Mouse (Mus musculus) spleen, adult 12 weeks (tissue): ENCODE data around the gene Snx29.
A peak's percentile ranks its signal among the peaks of the same experiment; 100 is the strongest.

Experiments
- DNase-seq: peaks from one replicate; pipeline ENCODE4 v3.0.0; 2022; ENCODE audit warnings: low spot score

The Snx29 gene

DNA sequence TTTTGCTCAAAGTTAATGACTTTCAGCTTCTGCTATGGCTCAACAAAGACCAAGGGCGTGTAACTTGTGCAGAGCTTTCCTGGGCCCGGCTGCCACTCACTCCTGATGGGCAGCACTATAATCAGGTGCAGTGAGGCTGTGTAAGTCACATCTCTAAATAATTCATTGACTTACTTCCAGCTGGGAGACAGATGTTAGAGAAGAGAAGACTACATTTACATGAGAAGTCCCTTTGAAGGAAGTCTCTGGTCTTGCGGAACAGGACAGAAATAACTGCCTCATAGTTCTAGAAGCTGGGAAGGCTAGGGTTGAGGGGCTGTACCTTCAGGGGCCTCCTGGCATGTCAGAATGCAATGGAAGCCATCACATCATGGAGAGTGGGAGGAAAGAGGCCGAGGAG is 127.9 kb downstream of the Snx29 start:
- no peak for DNase-seq

DNA sequence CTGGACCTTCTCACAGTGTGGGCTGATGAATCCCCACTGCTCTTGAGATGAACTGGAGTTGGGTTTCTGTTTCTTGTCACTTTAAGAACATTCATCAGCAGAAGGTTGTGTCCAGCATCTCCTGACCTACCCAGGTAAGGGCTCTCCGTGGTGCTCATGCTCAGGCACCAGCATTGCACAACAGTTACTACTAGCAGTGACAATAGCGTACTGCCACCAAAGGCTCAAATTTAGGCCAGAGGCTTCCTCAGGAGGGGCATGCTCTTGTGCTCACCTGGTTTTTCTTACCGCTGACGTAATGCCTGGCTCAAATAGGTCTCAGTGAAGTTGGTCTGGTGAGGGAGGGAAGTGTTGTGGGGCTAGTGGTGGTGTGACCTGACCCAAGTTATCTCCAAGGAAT is 132.2 kb downstream of the Snx29 start:
- no peak for DNase-seq

DNA sequence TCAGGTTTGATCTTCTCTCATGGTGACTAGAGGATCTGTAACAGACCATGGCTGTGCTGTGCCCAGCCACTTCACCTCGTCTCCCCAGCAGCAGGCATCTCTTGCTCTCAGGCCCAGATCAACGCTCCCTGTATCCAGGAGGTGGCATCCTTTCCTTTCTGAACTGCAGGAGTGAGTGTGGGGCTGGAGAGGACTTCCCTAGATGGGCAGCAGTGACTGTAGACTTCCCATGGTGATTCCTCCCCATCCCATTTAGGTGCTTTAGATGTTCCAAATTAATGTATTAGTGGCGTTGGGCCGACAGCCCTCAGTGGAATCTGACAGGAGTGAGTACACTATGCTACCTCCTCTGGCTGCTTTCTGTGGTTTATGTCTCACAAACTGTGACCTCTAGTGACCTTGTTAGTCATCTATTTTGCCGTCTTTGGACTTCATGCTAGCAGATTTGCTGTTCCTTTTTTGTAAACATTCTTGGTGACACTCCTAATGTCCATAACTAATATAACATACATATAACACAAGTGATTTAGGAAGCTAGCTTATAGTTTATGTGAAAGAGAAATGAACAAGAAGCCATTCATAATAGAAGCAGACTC is 132.9 kb downstream of the Snx29 start:
- no peak for DNase-seq

DNA sequence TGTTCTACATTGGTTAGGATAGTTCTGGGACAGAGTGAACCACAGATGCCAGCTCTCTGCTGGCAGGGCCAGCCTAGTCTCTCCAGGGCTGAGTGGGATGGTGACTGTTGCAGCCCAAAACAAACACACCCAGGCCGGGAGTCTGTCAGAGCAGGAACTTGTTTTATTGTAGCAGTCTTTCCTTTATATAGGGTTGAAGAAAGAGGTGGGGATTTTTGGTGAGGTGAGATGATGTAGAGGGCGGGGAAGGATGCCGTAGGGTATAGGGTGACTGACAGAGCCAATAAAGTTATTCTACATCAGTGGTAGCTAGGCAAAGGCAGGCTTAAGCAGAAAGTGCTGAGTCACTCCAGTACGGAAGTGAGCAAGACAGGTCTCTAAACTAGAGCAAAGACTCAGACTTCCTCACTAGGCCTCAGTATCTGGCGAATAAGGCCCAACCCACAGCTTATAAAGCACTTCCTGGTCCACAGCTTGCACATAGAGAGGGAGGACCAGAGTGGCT is 133.5 kb downstream of the Snx29 start:
- peak; percentile 15 for DNase-seq

DNA sequence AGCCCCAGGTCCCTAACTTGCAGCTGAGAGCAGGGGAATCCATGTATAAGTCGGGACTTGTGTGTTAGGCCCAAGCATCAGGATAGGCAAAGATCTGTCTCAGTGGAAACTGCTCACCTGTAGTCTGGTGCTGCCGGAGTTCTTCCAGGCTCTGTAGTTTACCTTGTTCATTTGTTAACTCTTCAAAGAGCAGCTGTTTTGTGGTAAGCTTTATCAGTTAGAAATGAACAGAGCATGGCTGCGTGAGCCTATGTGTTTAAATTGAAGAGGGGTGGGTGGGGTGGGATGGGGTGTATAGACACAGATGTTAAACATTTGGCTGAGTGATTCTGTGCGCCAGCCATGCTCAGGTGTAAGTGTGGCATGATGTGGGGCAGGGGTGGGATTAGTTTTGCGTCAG is 134.4 kb downstream of the Snx29 start:
- no peak for DNase-seq

DNA sequence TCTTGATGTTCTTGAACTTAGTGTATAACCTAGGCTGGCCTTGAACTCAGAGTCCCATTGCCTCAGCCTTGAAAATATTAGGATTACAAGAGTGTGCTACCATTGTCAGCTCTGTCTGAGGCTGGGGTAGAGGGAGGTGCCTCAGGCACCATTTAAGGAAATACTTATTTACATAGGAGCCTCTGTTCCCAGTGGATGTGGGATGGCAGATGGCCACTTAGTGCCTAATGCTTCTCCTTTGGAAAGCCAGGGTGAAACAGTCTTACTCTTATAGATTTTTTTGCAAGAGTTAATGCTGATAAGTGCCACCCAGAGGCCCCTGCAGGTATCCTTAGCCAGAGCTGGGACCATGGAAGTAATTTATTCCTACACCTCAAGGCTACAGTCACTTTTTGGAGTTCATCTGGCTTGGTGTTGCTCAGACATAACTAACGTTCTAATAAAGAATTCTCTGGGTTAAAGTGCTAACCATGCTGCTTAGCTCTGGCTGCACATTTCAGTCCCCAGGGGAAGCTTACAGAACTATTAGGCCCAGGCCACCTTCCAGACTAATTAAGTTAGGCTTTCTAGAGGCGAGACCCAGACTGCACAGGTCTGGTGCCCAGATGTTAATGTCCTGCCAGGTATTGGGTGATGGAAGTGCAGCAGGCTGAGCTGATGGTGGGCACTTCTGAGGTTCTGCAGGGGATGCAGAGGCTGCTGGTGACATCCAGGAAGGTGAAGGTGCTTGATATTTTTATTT is 135.1 kb downstream of the Snx29 start:
- DNase-seq: no peak

DNA sequence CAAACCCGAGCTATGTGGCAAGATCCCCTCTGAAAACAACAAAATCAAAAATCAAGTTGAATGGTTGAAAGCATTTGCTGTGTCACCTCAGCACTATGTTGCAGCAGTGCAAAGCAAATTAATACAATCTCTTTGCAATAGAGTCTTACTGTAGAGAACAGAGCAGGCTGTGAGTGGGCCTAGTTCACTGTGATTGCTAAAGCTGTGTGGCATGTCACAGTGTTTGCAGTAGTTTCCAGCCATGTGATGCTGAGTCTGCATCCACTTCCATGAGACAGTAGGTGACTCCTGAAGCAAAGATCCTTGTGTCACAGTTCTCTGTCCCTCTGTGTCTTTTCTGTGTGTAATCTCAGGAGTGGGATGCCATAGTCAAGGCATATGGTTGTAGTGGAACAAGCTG is 137.5 kb downstream of the Snx29 start:
- no peak for DNase-seq

DNA sequence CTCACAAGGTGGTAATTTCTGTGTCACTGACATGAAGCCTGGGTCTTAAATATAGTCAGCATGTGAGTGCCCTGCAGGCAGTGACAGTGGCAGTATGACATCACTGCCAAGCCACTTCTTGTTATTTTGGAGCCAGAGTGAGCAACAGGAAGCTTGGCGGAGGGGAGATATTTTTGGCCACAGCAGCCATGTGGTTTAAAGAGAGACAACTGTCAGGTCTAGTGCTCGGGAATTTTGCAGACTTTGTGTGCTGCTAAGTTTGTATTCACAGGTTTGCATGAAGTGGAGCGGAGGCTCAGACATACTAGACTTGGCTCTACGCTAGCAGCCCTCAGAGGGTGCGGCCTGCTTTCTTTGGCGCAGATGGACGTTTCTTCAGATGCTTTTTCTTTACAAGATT is 138.9 kb downstream of the Snx29 start:
- DNase-seq: no peak

DNA sequence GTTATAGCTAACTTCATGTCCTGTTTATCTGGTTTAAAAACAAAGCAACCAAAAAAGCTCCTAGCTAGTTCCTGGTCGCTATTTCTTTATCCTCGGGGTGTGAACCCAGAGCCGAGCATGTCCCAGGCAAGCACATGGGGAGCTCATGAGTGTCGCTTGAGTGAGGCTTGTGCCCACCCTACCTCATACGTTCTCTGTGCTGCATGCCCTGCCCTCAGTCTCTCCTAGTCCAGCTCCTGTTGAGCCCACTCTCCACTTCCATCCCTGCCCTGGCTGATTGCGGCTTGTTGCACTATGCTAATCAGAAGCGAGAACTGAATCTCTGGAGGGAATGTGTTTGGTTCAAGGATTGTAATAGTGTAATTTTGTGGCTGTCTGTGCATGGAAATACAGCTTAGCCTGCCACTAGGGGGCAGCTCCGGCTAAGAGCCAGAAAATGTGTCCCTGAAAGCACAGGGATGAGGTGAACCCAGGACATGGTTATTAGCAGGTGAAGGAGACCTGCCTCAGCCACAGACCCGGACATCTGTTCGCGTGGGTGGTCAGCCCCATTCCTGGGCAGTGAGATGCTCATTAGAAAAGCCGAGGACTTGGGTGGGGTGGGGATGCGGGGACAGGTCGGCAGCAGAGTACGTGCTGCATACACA is 145.9 kb downstream of the Snx29 start:
- peak; percentile 18 for DNase-seq

DNA sequence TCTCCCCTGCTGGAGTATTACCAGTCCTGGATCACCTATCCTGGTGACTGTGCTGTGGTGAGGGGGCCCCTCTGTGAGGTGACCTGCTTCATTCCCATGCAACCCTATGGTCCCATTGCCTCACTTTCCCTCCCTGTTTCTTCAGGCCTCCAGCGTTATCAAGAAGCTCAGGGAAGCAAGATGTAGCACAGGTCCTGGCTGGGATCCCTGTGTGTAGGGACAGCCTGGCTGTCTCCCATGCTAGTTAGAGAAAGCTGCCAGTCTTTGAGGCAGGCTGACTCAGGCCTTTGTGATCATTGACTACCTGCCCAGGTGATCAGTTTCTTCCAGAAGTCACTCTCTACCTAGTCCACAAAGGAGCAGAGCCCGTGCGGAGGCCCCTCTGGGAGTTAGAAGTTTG is 146.8 kb downstream of the Snx29 start:
- no peak for DNase-seq

DNA sequence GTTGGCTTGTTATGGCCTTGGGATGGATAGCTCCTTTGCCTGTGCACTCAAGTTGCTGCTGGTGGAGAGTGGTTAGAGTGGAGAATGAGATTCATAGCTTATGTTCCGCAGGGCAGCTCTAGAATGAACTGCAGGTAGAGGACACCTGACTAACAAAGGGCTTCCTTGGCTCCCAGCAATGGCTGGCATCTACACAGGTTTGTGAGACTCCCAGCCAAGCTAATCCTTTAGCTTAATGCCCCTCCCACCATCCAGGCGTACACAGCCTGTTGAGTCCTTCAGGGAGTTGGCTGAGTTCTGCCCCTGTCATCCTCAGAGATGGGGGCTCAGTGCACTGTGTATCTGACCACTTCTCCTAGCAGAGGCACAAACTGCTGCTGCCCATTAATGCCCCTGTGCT is 148.5 kb downstream of the Snx29 start:
- no peak for DNase-seq

DNA sequence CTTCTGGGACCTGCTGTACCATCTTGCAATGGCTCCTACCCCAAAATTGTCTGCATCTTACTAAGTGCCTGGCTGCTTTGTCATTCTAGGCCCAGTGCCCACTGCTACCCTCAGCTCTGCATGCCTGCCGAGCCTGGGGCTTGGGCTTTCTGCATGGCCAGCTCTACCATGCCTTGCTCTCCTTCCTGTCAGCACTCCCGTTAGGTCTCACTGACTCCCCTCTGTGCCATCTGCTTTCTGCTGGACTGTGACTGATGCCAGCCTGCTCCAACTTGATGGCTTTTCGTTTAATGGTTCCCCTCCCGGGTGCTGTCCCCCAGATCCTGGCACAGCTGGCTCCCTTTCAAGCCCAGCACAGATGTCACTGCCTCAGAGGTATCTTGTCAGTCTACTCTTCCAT is 150.1 kb downstream of the Snx29 start:
- no peak for DNase-seq

DNA sequence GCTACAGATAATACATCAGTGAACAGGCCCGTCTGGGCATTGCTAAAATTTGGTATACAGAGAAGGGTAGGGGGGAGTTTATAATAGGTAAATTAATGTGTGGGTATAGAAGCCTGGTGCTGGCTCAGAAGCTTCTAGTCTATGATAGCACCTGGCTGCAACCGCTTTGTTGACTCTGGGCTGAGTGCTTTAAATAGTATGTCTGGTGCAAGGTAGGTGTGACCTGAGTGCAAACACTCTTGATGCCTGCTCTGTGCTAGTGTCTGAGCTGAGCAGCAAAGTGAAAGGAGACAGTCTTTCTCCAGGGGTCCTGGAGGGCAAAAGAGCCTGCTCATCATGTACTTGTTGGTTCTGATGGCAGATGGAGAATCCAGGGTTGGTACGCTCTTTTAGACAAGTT is 150.8 kb downstream of the Snx29 start:
- no peak for DNase-seq

DNA sequence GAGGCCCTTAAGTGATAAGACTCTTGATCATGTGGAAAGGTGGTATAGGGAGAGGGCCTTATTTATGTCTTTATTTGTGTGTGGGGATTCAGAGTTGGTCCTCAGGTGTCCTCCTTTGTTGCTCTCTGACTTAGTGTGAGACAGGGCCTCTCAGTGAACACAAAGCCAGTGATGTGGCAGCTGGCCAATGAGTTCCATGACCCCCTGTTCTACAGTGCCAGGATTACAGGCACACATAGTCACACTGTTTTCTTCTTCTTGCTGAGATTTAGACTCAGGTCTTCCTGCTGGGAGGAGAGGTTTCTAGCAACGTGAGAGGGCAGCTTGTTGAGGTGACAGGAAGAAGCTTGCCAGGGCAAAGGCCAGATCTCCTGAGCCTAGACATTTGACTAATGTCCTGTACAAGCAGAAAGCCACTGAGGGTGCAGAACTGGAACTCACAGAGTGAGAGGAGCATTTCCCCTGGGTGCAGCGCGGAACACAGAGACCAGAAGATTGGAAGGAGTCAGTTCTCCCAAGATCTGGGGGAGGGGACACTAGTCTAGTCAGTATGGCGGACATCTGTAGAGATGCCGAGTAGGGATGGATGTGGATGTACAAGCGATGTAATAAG is 151.3 kb downstream of the Snx29 start:
- no peak for DNase-seq

DNA sequence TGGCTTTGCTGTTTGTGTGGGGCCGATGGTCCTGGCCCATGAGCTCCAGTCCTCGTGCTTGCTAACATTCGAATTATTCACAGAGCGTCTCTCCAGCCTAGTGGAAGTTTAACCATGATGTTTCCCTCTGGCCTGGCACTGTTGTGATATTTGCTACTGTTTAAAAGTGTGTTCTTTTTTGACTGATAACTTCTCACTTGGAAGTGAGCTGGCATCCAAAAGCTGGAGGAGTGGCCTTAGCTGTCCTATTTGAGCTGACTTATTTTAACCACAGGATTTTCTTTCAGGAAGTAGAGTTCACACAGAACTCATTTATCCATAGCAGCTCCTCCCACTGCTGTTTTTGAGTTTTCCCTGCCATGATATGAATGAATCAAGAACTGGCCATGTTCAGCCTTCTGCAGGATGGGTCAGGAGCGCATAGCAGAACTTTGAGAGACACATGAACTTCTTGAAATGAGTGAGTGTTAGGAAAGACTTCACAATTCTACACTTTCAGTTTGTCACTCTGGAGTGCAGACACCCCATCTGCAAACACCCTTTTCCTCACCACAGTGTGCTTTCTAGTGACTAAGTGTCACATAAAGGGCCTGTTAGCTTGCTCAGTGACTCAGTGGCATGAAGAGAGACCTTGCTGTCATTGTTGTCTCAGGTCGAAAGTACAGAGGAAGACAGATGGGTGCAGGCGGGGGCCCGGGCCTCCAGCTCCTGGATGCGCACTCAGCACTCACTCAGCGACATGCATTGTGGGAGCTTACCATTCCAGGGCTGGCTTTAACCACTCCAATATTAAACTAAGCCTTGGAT is 152.6 kb downstream of the Snx29 start:
- no peak for DNase-seq

DNA sequence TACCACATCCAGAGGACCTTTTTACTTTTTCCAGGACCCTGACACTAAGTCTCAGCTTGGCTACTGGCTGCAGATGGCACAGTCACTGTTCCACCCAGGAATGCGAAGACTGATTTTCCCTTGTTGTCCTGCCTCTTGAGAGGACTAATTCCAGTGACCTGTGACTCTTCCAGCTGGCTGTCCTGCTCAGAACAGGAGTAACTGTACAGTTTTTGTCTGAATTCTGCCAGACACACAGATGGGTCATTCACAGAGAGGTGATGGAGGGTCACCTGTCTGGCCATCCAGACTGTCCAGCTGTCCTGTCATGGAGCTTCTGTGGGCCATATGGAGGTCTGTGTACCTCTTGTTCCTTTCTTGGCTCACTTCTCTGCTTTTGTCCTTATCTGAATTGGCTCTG is 153.6 kb downstream of the Snx29 start:
- DNase-seq: no peak

DNA sequence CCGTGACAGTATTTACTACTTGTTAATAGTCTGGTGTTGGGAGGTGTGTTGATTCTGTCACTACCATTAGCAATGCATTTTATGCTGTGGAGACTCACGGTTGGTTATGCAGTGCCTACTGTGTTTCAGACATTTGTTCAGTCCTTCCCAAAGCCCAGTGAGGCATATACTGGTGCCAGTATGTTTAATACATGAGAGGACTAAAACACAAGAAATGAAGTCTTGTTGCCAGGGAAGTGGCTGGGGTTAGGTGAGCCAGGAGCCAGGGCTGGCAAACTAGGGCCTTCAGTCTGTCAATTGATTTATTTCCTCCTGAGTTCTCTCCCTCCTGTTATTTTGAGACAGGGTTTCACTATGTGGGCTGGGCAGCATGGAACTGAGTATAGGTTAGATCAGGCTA is 154.3 kb downstream of the Snx29 start:
- no peak for DNase-seq

DNA sequence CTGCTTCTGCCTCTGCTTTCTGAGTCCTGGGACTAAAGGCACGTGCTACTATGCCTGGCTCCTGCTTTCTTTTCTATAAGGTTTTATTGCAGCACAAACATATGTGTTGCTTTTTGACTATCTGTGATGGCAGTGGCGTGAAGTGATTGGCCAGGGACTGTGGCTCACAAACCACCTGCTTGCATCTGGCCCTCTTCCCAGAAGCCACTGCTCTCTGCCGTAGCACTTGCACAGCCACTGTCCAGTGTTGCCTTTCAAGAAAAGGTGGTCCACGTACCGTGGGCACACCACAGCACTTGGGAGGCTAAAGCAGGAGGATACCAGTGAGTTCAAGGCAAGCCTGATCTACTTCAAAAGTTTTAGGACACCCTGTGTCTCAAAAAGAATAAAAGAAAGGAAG is 154.9 kb downstream of the Snx29 start:
- no peak for DNase-seq

DNA sequence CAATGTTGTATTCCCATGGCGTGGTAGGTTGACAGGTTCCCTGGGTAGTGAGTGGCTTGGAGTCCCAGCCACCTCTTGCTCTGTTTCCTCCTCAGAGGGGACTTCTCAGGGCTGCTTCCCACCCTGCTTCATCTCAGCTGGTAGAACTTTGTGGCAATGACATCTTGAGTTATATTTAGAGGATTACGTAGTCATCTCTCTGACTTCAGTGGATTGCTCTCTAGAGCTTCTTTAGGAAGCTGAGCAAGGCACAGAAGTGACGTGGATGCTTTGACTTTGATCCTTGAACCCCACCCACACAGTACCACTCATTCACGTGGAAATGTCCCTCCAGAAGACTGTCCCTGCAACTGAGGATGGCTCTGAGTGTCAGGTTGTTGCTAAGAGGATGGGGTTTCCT is 156.9 kb downstream of the Snx29 start:
- DNase-seq: no peak

DNA sequence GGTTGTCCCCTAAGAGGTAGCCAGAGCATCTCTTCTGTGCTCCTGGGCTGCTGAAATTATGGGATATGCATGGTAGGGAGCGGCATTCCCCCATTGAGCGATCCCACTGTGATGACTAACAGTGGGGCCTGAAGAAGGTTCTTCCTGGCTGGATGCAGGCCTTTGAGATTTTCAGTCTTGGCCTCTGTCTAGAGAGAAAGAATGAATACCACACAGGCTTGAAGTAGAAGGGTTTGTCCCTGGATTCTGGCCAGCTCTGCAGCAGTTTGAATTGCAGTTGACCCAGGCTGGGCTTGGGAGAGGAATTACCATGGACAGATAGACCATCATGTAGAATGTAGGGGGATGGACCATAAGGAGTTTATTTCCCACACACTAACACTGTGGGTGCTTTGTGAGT is 159.5 kb downstream of the Snx29 start:
- no peak for DNase-seq

DNA sequence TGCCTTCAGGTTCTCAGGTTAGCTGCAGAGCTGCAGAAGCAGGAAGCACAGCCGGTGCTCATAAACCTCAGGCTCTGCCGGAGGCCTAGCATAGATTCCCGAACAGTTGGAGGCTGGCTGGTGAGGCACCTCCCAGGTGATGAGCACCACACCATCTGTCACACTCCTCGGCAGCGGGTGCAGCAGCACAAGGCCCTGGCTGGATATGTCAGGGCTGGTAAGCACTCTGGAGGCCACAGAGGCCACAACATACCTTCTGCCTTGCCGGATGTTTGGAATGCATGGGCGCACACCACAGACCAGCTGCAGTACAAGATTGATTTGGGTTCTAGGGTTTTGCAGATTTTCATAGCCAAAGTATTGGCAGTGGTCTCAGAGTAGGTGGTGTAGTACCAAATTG is 172.2 kb downstream of the Snx29 start:
- no peak for DNase-seq

DNA sequence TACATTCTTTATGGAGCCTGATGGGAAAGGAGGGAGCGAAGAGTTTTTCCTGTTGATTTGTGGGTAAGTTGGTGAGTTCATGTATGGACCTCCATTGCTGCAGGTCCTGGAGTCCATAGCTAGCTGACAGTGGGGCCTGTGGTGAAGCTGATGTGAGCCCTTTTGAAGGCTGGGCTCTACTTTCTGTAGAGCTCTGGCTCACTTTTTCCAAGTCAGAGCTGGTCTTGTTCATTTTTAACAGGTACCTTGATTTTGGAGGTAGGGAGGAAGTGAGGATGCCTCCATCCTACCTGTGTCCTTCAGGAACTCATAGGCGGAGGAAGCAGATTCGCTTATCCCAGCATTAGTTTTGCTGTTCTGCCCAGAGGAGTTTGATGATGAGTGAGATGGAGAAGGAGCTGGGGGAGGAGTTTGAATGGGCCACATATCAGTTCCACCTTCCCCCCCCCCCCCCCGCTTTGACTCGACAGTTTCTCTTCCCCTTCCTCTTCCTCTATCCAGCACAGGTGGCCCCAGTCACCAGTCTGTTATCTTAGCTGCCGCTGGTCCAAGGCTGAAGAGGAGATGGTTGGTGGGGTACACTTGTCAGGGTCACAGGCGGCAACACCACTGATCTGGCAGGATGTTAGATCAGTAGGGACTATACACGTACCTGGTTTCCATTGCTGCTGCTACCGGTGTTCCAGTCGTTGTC is 173.4 kb downstream of the Snx29 start:
- DNase-seq: no peak
